Mouse (Mus musculus): Measurements from ENCODE around the gene Slc16a2.

Gene Slc16a2

GRCm38 (mm10) chrX:103741215-103742056 lies 80.3 kb downstream of the Slc16a2 start:
- DNase-seq (ENCODE audit: extremely low read depth, insufficient read length, low spot score) = peak; percentile 0

GRCm38 (mm10) chrX:103734041-103734625 lies 87.7 kb downstream of the Slc16a2 start:
- no peak for DNase-seq (ENCODE audit: extremely low read depth, insufficient read length, low spot score)

- no peak for DNase-seq (ENCODE audit: extremely low read depth, insufficient read length, low spot score)
Observed at GRCm38 (mm10) chrX:103733091-103733490, 88.7 kb downstream of the Slc16a2 start.

GRCm38 (mm10) chrX:103732033-103732703 lies 89.6 kb downstream of the Slc16a2 start:
- DNase-seq (ENCODE audit: extremely low read depth, insufficient read length, low spot score) = no peak

GRCm38 (mm10) chrX:103722437-103722836 lies 99.3 kb downstream of the Slc16a2 start:
- no peak for DNase-seq (ENCODE audit: extremely low read depth, insufficient read length, low spot score)

- DNase-seq (ENCODE audit: extremely low read depth, insufficient read length, low spot score) = no peak
Observed at GRCm38 (mm10) chrX:103719618-103720185, 102.1 kb downstream of the Slc16a2 start.

- no peak for DNase-seq (ENCODE audit: extremely low read depth, insufficient read length, low spot score)
Observed at GRCm38 (mm10) chrX:103712922-103713321, 108.9 kb downstream of the Slc16a2 start.

GRCm38 (mm10) chrX:103709671-103710070 lies 112.1 kb downstream of the Slc16a2 start:
- DNase-seq (ENCODE audit: extremely low read depth, insufficient read length, low spot score) = no peak

GRCm38 (mm10) chrX:103708592-103708991 lies 113.2 kb downstream of the Slc16a2 start:
- DNase-seq (ENCODE audit: extremely low read depth, insufficient read length, low spot score) = no peak

GRCm38 (mm10) chrX:103704611-103705010 lies 117.2 kb downstream of the Slc16a2 start:
- DNase-seq (ENCODE audit: extremely low read depth, insufficient read length, low spot score) = no peak

GRCm38 (mm10) chrX:103704024-103704423 lies 117.8 kb downstream of the Slc16a2 start:
- no peak for DNase-seq (ENCODE audit: extremely low read depth, insufficient read length, low spot score)

- DNase-seq (ENCODE audit: extremely low read depth, insufficient read length, low spot score) = no peak
Observed at GRCm38 (mm10) chrX:103697796-103698195, 124.0 kb downstream of the Slc16a2 start.

- DNase-seq (ENCODE audit: extremely low read depth, insufficient read length, low spot score) = no peak
Observed at GRCm38 (mm10) chrX:103696081-103696519, 125.7 kb downstream of the Slc16a2 start.

GRCm38 (mm10) chrX:103695165-103695996 lies 126.4 kb downstream of the Slc16a2 start:
- no peak for DNase-seq (ENCODE audit: extremely low read depth, insufficient read length, low spot score)

- no peak for DNase-seq (ENCODE audit: extremely low read depth, insufficient read length, low spot score)
Observed at GRCm38 (mm10) chrX:103694787-103695164, 127.0 kb downstream of the Slc16a2 start.

- no peak for DNase-seq (ENCODE audit: extremely low read depth, insufficient read length, low spot score)
Observed at GRCm38 (mm10) chrX:103694381-103694780, 127.4 kb downstream of the Slc16a2 start.

- no peak for DNase-seq (ENCODE audit: extremely low read depth, insufficient read length, low spot score)
Observed at GRCm38 (mm10) chrX:103692916-103693315, 128.9 kb downstream of the Slc16a2 start.

GRCm38 (mm10) chrX:103688551-103688950 lies 133.2 kb downstream of the Slc16a2 start:
- DNase-seq (ENCODE audit: extremely low read depth, insufficient read length, low spot score) = no peak

GRCm38 (mm10) chrX:103674674-103675073 lies 147.1 kb downstream of the Slc16a2 start:
- no peak for DNase-seq (ENCODE audit: extremely low read depth, insufficient read length, low spot score)

- DNase-seq (ENCODE audit: extremely low read depth, insufficient read length, low spot score) = no peak
Observed at GRCm38 (mm10) chrX:103673761-103674160, 148.0 kb downstream of the Slc16a2 start.
